Mouse (Mus musculus) lung, postnatal 0 days (tissue): ENCODE results near the gene Snn. TPM values are rescaled to one million over a fixed set of nuclear protein-coding genes. Genes with fewer than 3 reads are reported as not detected.

Experiments
- ATAC-seq: fragments of 200-750 bp; cut with Nextera tagmentation; 2 replicates; pipeline ENCODE4 v1.8.0; 2017; ENCODE audit warnings: moderate library complexity
- DNase-seq: peaks from one replicate; pipeline ENCODE4 v3.0.0-alpha.2; 2016; ENCODE audit warnings: low spot score
- H3K27ac ChIP-seq: fragments of 300-500 bp; sonication (generic); 2 replicates; pipeline ENCODE4 v1.5.1; 2014; ENCODE audit warnings: antibody characterized with exemption, mild to moderate bottlenecking, low read length, mixed read lengths
- H3K27me3 ChIP-seq: fragments of 300-500 bp; sonication (generic); replicated peaks from 2 replicates; pipeline ENCODE4 v1.6.1; 2014; ENCODE audit warnings: low read length, mixed read lengths; ENCODE audit not compliant: insufficient read depth
- H3K36me3 ChIP-seq: fragments of 300-500 bp; sonication (generic); 2 replicates; pipeline ENCODE4 v1.6.1; 2014; ENCODE audit warnings: low read length, mixed read lengths; ENCODE audit not compliant: insufficient read depth
- H3K4me1 ChIP-seq: fragments of 300-500 bp; sonication (generic); 2 replicates; pipeline ENCODE4 v1.6.1; 2014; ENCODE audit warnings: antibody characterized with exemption, low read depth, low read length, mixed read lengths; ENCODE audit not compliant: insufficient read depth
- H3K4me2 ChIP-seq: fragments of 300-500 bp; sonication (generic); replicated peaks from 2 replicates; pipeline ENCODE4 v1.6.1; 2014; ENCODE audit warnings: low read depth, mild to moderate bottlenecking, low read length, moderate library complexity, mixed read lengths
- H3K4me3 ChIP-seq: fragments of 300-500 bp; sonication (generic); 2 replicates; pipeline ENCODE4 v1.5.1; 2014; ENCODE audit warnings: low read depth, low read length
- H3K9ac ChIP-seq: fragments of 300-500 bp; sonication (generic); replicated peaks from 2 replicates; pipeline ENCODE4 v1.6.1; 2014; ENCODE audit warnings: low read depth, mild to moderate bottlenecking
- H3K9me3 ChIP-seq: fragments of 300-500 bp; sonication (generic); 2 replicates; pipeline ENCODE4 v1.6.1; 2016; ENCODE audit warnings: low read length, mixed read lengths
- CTCF ChIP-seq: IDR thresholded peaks from 2 replicates; pipeline ENCODE4 v1.5.1; 2016; ENCODE audit warnings: antibody characterized with exemption, mild to moderate bottlenecking
- EP300 ChIP-seq: IDR thresholded peaks from 2 replicates; pipeline ENCODE4 v1.6.1; 2016; ENCODE audit warnings: antibody characterized with exemption, mild to moderate bottlenecking, control low read depth
- WGBS: fragments of 180-500 bp; shearing (Covaris S2); extraction: QIAGEN DNeasy Blood & Tissue Kit; methylation state at CpG from one replicate; pipeline ENCODE4 v1.1.7; 2014; 5-methylcytosine and 5-hydroxymethylcytosine counted together
- polyA plus RNA-seq: library from polyadenylated mRNA; unstranded; fragments of >200 nt; fragmentation: Nextera tagmentation; extraction: Ambion mirVana; gene quantifications from 2 replicates; pipeline ENCODE4 v1.2.1, GENCODE M21; 2015

Gene Snn
- polyA plus RNA-seq, 1 experiment from 2014 or later: 41.1 TPM

GRCm38 (mm10) chr16:11097301-11097700 is 36.6 kb downstream of the Snn start:
- TF ChIP-seq CTCF: no peak
- no peak for TF ChIP-seq EP300
- WGBS: 83% methylated on average over 3 of the region's 3 CpGs
- H3K4me1 ChIP-seq: no peaks in the 10 kb centered on the region
- DNase-seq (no peak), ATAC-seq (no peak)
- no peaks in the 10 kb centered on the region for H3K27me3 ChIP-seq
- no peak overlapping the region for H3K9ac ChIP-seq
- no peaks in the 10 kb centered on the region for H3K9me3 ChIP-seq
- no peak overlapping the region for H3K4me2 ChIP-seq
- H3K36me3 ChIP-seq: no peaks in the 10 kb centered on the region
- H3K27ac ChIP-seq: no peak overlapping the region
- H3K4me3 ChIP-seq: no peak overlapping the region

DNA sequence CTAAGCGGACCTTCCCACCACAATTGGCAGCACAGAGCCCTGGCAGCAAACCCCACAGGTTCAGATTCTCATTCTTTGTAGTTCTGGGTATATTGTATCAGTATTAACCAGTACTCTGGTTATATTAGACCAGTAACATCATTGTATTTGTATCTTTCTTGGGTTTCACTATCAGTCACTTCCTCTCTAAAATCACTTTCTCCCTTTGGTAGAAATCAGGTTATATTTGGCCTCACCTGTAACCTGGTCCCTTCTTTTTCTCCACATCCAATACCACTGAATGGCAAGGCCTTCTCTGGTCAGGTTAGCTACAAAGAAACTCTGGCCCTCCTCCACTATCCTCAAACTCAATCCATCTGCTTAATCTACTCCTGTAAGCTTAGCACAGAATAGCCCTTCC is 44.2 kb downstream of the Snn start:
- TF ChIP-seq EP300: no peak
- no peak overlapping the region for H3K4me3 ChIP-seq
- H3K4me1 ChIP-seq: no peaks in the 10 kb centered on the region
- 0 out of 2 replicates have a peak, but pooled peaks cover 8% of the 10 kb centered on the region for H3K36me3 ChIP-seq
- H3K9me3 ChIP-seq: no peaks in the 10 kb centered on the region
- H3K4me2 ChIP-seq: no peak overlapping the region
- H3K9ac ChIP-seq: no peak overlapping the region
- H3K27ac ChIP-seq: no peak overlapping the region
- no peaks in the 10 kb centered on the region for H3K27me3 ChIP-seq
- WGBS: 94% methylated on average over 1 of the region's 1 CpGs
- ATAC-seq (no peak), DNase-seq (no peak)

DNA sequence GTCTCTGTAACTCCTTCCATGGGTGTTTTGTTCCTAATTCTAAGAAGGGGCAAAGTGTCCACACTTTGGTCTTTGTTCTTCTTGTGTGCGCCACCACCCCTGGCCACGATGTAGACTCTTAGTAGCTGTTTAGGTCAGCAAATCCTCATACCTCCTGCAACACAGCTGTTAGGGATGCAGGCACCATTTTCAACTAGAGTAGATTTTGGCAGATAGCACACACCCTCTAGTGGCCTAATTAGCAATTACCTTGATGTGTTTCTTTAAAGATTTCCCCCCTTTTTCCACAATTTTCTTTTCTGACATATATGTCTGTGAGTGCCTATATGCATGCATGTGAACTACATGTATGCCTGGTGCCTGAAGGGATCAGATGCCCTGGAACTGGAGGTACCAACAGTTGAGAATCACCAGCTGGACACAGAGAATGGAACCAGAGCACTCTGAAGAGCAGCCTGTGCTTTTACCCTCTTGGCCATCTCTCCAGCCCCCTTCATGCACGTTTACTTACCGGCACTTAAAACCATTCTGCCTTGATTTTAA is 48.5 kb downstream of the Snn start:
- peak; percentile 55 for DNase-seq
- no peak overlapping the region for H3K9ac ChIP-seq
- H3K27me3 ChIP-seq: no peaks in the 10 kb centered on the region
- no peaks in the 10 kb centered on the region for H3K9me3 ChIP-seq
- H3K36me3 ChIP-seq: no peaks in the 10 kb centered on the region; the same call in 1 of the 2 replicates
- H3K4me2 ChIP-seq: no peak overlapping the region
- H3K27ac ChIP-seq: no peak overlapping the region
- H3K4me1 ChIP-seq: no peaks in the 10 kb centered on the region
- TF ChIP-seq EP300 (no peak), CTCF (peak; percentile 80)
- no peak for ATAC-seq
- 63% methylated on average over 4 of the region's 4 CpGs for WGBS
- H3K4me3 ChIP-seq: no peak overlapping the region

DNA sequence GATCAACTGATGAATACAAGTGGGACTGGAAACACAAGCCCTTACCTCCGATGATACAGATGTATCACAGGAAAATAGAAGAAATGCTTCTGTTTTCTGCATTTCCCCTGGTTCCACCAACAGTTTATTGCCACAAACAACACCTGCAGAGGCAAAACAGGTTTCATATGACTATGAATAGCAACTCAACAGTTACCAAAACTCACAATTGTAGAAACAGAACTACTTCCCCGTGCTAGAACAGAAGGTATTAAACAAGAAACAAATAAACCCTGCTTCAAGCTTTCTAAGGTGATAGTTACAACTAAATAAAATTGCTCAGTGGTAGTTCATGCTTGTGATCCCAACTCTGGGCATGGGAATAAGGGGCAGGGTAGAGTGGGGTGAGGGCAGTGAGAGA is 61.9 kb downstream of the Snn start:
- Histone ChIP-seq H3K4me2 (no peak overlapping the region), H3K27me3 (no peaks in the 10 kb centered on the region), H3K4me3 (no peak overlapping the region), H3K9me3 (no peaks in the 10 kb centered on the region), H3K27ac (no peak overlapping the region), H3K9ac (no peak overlapping the region), H3K36me3 (peaks cover 28% of the 10 kb centered on the region), H3K4me1 (no peaks in the 10 kb centered on the region)
- WGBS: 93% methylated on average over 2 of the region's 2 CpGs
- no peak for ATAC-seq
- no peak for TF ChIP-seq CTCF
- TF ChIP-seq EP300: no peak
- no peak for DNase-seq

DNA sequence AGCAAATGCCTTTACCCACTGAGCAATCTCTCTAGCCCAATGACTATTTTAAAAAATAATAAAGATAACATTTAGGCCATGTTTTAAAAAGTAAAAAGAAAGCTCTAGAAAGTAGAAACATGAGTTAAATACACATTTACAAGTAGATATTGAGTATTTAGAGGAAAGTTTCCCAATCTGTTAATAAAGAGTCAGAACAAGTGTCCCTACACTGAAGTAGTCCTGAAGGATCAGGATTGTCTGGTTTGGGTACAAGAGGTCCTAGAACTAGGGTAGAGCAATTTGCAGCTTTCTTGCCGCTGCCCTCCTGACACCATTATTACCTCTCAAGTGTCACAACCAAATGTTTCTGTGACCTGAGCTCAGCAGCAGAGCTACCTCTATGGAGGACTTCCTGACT is 63.4 kb downstream of the Snn start:
- H3K36me3 ChIP-seq: peaks cover 28% of the 10 kb centered on the region
- H3K9me3 ChIP-seq: no peaks in the 10 kb centered on the region
- no peak overlapping the region for H3K4me2 ChIP-seq
- H3K9ac ChIP-seq: no peak overlapping the region
- WGBS: 63% methylated on average over 1 of the region's 1 CpGs
- H3K4me1 ChIP-seq: no peaks in the 10 kb centered on the region
- no peak overlapping the region for H3K4me3 ChIP-seq
- DNase-seq: peak; percentile 43
- ATAC-seq: peak; percentile 65
- H3K27me3 ChIP-seq: no peaks in the 10 kb centered on the region
- TF ChIP-seq CTCF (no peak), EP300 (peak; percentile 72)
- no peak overlapping the region for H3K27ac ChIP-seq

Other genes starting within 250 kb of the Snn start
- not detected in 2 replicates for gene Gm11172, start 248.0 kb upstream of the Snn start, polyA plus RNA-seq
- 0.44 and 0.51 TPM in 2 replicates for gene Rmi2, start 225.9 kb upstream of the Snn start, polyA plus RNA-seq
- gene Litaf, start 5.2 kb downstream of the Snn start, polyA plus RNA-seq: 106 and 118 TPM in 2 replicates
- 27.5 and 29.2 TPM in 2 replicates for gene Txndc11, start 73.7 kb downstream of the Snn start, polyA plus RNA-seq
- gene Zc3h7a, start 115.4 kb downstream of the Snn start, polyA plus RNA-seq: 52.4 and 58.3 TPM in 2 replicates
- 64.3 and 70.1 TPM in 2 replicates for gene Rsl1d1, start 142.4 kb downstream of the Snn start, polyA plus RNA-seq
- gene Gspt1, start 193.4 kb downstream of the Snn start, polyA plus RNA-seq: 34.2 and 37.4 TPM in 2 replicates